Mouse (Mus musculus) kidney, embryonic 16.5 days (tissue): Measurements from ENCODE around the gene Syt1. TPM values are rescaled to one million over a fixed set of nuclear protein-coding genes. Genes with fewer than 3 reads are reported as not detected.

Experiments used
- ATAC-seq: fragments of 200-750 bp; cut with Nextera tagmentation; 2 replicates; pipeline ENCODE4 v1.8.0; 2017; ENCODE audit warnings: moderate TSS enrichment; ENCODE audit not compliant: low FRiP score, low TSS enrichment
- H3K27ac ChIP-seq: fragments of 300-500 bp; sonication (generic); 2 replicates; pipeline ENCODE4 v1.5.1; 2014; ENCODE audit warnings: low read length
- H3K27me3 ChIP-seq: fragments of 300-500 bp; sonication (generic); 2 replicates; pipeline ENCODE4 v1.6.1; 2014; ENCODE audit warnings: low read length, control low read depth, mixed read lengths; ENCODE audit not compliant: insufficient read depth
- H3K36me3 ChIP-seq: fragments of 300-500 bp; sonication (generic); 2 replicates; pipeline ENCODE4 v1.6.1; 2014; ENCODE audit warnings: low read length, control low read depth, mixed read lengths; ENCODE audit not compliant: insufficient read depth
- H3K4me1 ChIP-seq: fragments of 300-500 bp; sonication (generic); 2 replicates; pipeline ENCODE4 v1.6.1; 2014; ENCODE audit warnings: low read length, control low read depth, mixed read lengths; ENCODE audit not compliant: insufficient read depth
- H3K4me2 ChIP-seq: fragments of 300-500 bp; sonication (generic); replicated peaks from 2 replicates; pipeline ENCODE4 v1.6.1; 2014; ENCODE audit warnings: low read depth, low read length
- H3K4me3 ChIP-seq: fragments of 300-500 bp; sonication (generic); 2 replicates; pipeline ENCODE4 v1.5.1; 2014; ENCODE audit warnings: mild to moderate bottlenecking, low read length
- H3K9ac ChIP-seq: fragments of 300-500 bp; sonication (generic); replicated peaks from 2 replicates; pipeline ENCODE4 v1.6.1; 2014; ENCODE audit warnings: low read length
- H3K9me3 ChIP-seq: fragments of 300-500 bp; sonication (generic); 2 replicates; pipeline ENCODE4 v1.6.1; 2016; ENCODE audit warnings: low read length, control low read depth
- WGBS: fragments of 180-500 bp; shearing (Covaris S2); extraction: QIAGEN DNeasy Blood & Tissue Kit; methylation state at CpG from one replicate; pipeline ENCODE4 v1.1.7; 2014; 5-methylcytosine and 5-hydroxymethylcytosine counted together
- polyA plus RNA-seq: library from polyadenylated mRNA; unstranded; fragments of >200 nt; fragmentation: Nextera tagmentation; extraction: Ambion mirVana; gene quantifications from 2 replicates; pipeline ENCODE4 v1.2.1, GENCODE M21; 2015

The Syt1 gene
- 1.2 and 1.4 TPM in 2 replicates for polyA plus RNA-seq

- H3K27me3 ChIP-seq = peaks cover 28% of the 10 kb centered on the region
- peak within 1 kb of the TSS; percentile 89 for H3K4me2 ChIP-seq
- no peaks in the 10 kb centered on the region for H3K9me3 ChIP-seq
- H3K9ac ChIP-seq = no peak within 1 kb of the TSS
- 1% methylated on average over 37 of the region's 37 CpGs for WGBS
- H3K27ac ChIP-seq = no peak within 1 kb of the TSS
- H3K4me3 ChIP-seq = peak within 1 kb of the TSS; percentile 48
- peak; percentile 99 for ATAC-seq
- H3K4me1 ChIP-seq = peaks cover 16% of the 10 kb centered on the region
- H3K36me3 ChIP-seq = no peaks in the 10 kb centered on the region
Measured at GRCm38 (mm10) chr10:109010241-109011193, at the start of gene Syt1. TSS of gene Syt1 (minus strand) at chr10:109010982.

- no peak overlapping the region for H3K4me3 ChIP-seq
- no peak overlapping the region for H3K27ac ChIP-seq
- no peak overlapping the region for H3K9ac ChIP-seq
- 75% methylated on average over 6 of the region's 6 CpGs for WGBS
- H3K4me1 ChIP-seq = no peaks in the 10 kb centered on the region
- no peak overlapping the region for H3K4me2 ChIP-seq
- ATAC-seq = no peak
- H3K9me3 ChIP-seq = no peaks in the 10 kb centered on the region
- no peaks in the 10 kb centered on the region for H3K36me3 ChIP-seq
- no peaks in the 10 kb centered on the region for H3K27me3 ChIP-seq
Measured at GRCm38 (mm10) chr10:109056500-109056899, 45.7 kb upstream of the Syt1 start.

GRCm38 (mm10) chr10:109047537-109047936 is 36.8 kb upstream of the Syt1 start:
- H3K27me3 ChIP-seq = no peaks in the 10 kb centered on the region
- H3K4me1 ChIP-seq = no peaks in the 10 kb centered on the region
- WGBS = 81% methylated on average over 5 of the region's 5 CpGs
- H3K36me3 ChIP-seq = no peaks in the 10 kb centered on the region
- no peaks in the 10 kb centered on the region for H3K9me3 ChIP-seq
- no peak overlapping the region for H3K27ac ChIP-seq
- no peak for ATAC-seq
- no peak overlapping the region for H3K4me2 ChIP-seq
- H3K4me3 ChIP-seq = no peak overlapping the region
- H3K9ac ChIP-seq = no peak overlapping the region

GRCm38 (mm10) chr10:109046988-109047387 is 36.2 kb upstream of the Syt1 start:
- H3K36me3 ChIP-seq = no peaks in the 10 kb centered on the region
- WGBS = 88% methylated on average over 2 of the region's 2 CpGs
- no peak overlapping the region for H3K27ac ChIP-seq
- no peaks in the 10 kb centered on the region for H3K27me3 ChIP-seq
- no peak overlapping the region for H3K4me3 ChIP-seq
- ATAC-seq = no peak
- H3K9ac ChIP-seq = no peak overlapping the region
- H3K4me1 ChIP-seq = no peaks in the 10 kb centered on the region
- no peak overlapping the region for H3K4me2 ChIP-seq
- H3K9me3 ChIP-seq = no peaks in the 10 kb centered on the region

DNA sequence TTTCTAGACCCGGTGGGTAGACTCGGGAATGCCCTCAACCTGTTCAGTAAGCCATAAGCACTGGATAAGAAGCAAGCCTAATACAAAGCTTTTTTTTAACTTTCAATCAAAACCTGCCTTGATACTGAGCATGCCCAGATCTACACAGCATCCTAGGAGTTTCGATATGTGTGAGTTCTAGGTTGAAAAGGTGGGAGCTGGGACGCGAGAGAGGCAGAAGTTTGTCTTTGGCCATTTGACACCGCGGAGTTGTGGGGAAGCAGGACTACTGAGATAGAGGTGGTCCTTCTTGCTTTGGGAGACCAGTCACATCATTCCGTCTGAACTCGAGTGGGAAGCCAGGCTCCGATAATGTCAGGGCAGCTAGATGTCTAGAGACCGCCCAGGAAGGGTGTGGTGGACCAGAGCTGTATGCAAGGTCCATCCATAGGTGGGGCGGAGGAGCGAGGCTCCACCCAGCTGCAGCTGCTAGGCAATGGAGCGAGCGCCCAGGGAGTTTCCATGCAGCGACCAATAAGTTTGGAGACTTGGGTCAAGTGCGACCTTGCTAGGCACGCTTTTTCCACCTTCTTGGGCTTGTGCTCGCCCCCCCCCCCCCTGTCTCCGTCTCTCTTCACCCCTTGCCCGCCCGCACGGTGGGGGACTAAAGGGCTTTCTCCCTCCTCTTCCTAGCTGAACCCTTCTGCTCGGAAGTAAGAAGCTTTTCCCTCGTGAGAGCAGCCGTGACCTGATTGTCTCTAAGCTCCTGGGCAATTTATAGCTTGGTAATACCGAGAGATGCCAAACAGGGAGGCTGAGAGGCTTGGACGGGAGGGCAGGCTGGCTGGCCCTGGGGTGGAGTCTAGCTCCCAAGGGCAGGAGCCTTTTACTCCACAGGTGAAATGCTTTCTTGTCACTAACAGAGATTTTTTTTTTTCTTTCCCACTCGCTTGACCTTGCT is 714 bp upstream of the Syt1 start:
- no peak overlapping the region for H3K9ac ChIP-seq
- H3K4me3 ChIP-seq = peak overlapping the region; percentile 48
- WGBS = under 1% methylated on average over 28 of the region's 29 CpGs
- H3K36me3 ChIP-seq = no peaks in the 10 kb centered on the region
- peaks cover 28% of the 10 kb centered on the region for H3K27me3 ChIP-seq
- ATAC-seq = peak; percentile 94
- peaks cover 16% of the 10 kb centered on the region for H3K4me1 ChIP-seq
- peak overlapping the region; percentile 89 for H3K4me2 ChIP-seq
- H3K27ac ChIP-seq = no peak overlapping the region
- no peaks in the 10 kb centered on the region for H3K9me3 ChIP-seq

DNA sequence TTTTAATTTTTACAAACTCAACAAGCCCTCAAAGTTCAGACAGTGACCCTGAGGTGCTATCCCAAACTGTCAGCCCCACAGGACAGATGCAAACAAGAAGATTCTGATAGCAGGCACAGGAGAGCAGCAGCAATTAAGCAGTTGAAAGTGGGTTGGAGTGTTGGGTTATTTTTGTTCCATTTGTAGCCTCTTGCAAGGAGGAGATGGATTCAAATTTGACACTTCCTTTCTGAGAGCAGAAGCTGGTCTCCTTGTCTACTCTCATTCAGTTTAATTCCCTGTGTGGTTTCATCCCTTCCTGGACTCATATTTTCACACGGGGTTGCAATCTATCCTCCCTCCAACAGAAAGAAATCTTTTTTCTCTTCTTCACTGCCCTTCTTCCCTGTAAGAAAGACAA is 951 bp downstream of the Syt1 start:
- peaks cover 16% of the 10 kb centered on the region for H3K4me1 ChIP-seq
- H3K4me2 ChIP-seq = peak overlapping the region; percentile 89
- H3K36me3 ChIP-seq = no peaks in the 10 kb centered on the region
- peaks cover 28% of the 10 kb centered on the region for H3K27me3 ChIP-seq
- H3K9me3 ChIP-seq = no peaks in the 10 kb centered on the region
- ATAC-seq = no peak
- H3K27ac ChIP-seq = no peak overlapping the region
- peak overlapping the region; percentile 48; the same call in 1 of the 2 replicates for H3K4me3 ChIP-seq
- H3K9ac ChIP-seq = no peak overlapping the region
- 4% methylated on average over 1 of the region's 1 CpGs for WGBS

GRCm38 (mm10) chr10:109008456-109008855 is 2.3 kb downstream of the Syt1 start:
- Histone ChIP-seq H3K27ac (no peak overlapping the region), H3K27me3 (peaks cover 28% of the 10 kb centered on the region), H3K4me1 (peaks cover 16% of the 10 kb centered on the region), H3K9ac (no peak overlapping the region), H3K36me3 (no peaks in the 10 kb centered on the region), H3K4me2 (no peak overlapping the region), H3K4me3 (no peak overlapping the region), H3K9me3 (no peaks in the 10 kb centered on the region)
- WGBS = 93% methylated on average over 13 of the region's 13 CpGs
- ATAC-seq = no peak

GRCm38 (mm10) chr10:109003482-109003881 is 7.3 kb downstream of the Syt1 start:
- H3K27ac ChIP-seq = no peak overlapping the region
- no peaks in the 10 kb centered on the region for H3K9me3 ChIP-seq
- H3K36me3 ChIP-seq = no peaks in the 10 kb centered on the region
- no peak overlapping the region for H3K9ac ChIP-seq
- H3K27me3 ChIP-seq = peaks cover 2% of the 10 kb centered on the region; the same call in 1 of the 2 replicates
- H3K4me2 ChIP-seq = no peak overlapping the region
- no peak for ATAC-seq
- H3K4me1 ChIP-seq = no peaks in the 10 kb centered on the region
- H3K4me3 ChIP-seq = no peak overlapping the region
- WGBS = 92% methylated on average over 4 of the region's 4 CpGs

GRCm38 (mm10) chr10:108987250-108987649 is 23.5 kb downstream of the Syt1 start:
- no peak for ATAC-seq
- WGBS = 90% methylated on average over 2 of the region's 2 CpGs

More at GRCm38 (mm10) chr10:108987250-108987649, 23.5 kb downstream of the Syt1 start:
- Histone ChIP-seq H3K9me3 (no peaks in the 10 kb centered on the region), H3K4me3 (no peak overlapping the region), H3K36me3 (no peaks in the 10 kb centered on the region), H3K27me3 (no peaks in the 10 kb centered on the region), H3K27ac (no peak overlapping the region), H3K4me2 (no peak overlapping the region), H3K4me1 (no peaks in the 10 kb centered on the region), H3K9ac (no peak overlapping the region)
